ENCODE assay signal across 8 mouse cellular contexts in the genomic region with DNA sequence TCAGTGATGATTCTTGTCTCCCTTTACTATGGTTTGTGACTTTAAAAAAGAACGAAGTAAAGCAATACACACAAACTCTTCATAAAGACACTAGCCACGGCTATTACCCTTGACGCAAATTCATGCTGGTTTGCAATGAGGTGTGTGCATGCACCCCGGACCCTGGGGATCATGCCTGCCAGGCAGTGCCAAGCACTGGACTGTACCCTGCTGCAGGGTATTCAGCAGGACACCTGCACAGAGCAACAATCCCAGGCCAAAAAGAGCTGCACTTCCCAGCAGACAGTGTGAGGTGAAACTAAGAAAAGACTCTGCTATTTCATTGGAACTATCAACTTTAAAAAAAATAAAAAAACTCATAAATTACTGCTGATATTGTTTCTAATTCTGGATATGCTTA.
A peak's percentile ranks its signal among the peaks of the same experiment; 100 is the strongest.
DNase-seq lines count a peak whose midpoint lies in the region; ATAC-seq and TF ChIP-seq lines count a peak whose summit lies in the region.

No protein-coding gene starts in this region.

- H3K27ac ChIP-seq in MEL (ENCODE audit: control insufficient read depth, low read depth, low read length) = no peak overlapping the region
- H3K27ac ChIP-seq in heart, postnatal 0 days (ENCODE audit: low read depth) = no peak overlapping the region

- peak; percentile 72 for DNase-seq in heart, adult 11 months
- DNase-seq in heart, adult 8-10 months (ENCODE audit: low spot score) = no peak
- DNase-seq in MEL (ENCODE audit: low read depth, low spot score) = no peak
- DNase-seq in heart, postnatal 0 days (ENCODE audit: low spot score) = no peak
- DNase-seq in layer of hippocampus, postnatal 14 days (ENCODE audit: low spot score in 2 of 2) = no peak
- DNase-seq in right cerebral cortex, postnatal 14 days = no peak
- no peak for DNase-seq in urinary bladder, postnatal 14 days (ENCODE audit: low spot score)

- H3K4me1 ChIP-seq in MEL (ENCODE audit: control insufficient read depth in 1 of 2, insufficient read depth in 2 of 2, low read length in 2 of 2) = peaks cover 0 to 6% of the 10 kb centered on the region in 2 experiments; a peak in 1 of 4 replicates
- H3K4me1 ChIP-seq in heart, postnatal 0 days (ENCODE audit: control insufficient read depth, insufficient read depth) = no peaks in the 10 kb centered on the region

- peaks cover 0 to 2% of the 10 kb centered on the region in 2 experiments; a peak in 2 of 4 replicates for H3K27me3 ChIP-seq in MEL (ENCODE audit: control insufficient read depth in 1 of 2, insufficient read depth in 2 of 2, low read length in 2 of 2)
- H3K27me3 ChIP-seq in heart, postnatal 0 days (ENCODE audit: control insufficient read depth, insufficient read depth, low read length) = 0 out of 2 replicates have a peak, but pooled peaks cover 10% of the 10 kb centered on the region

- no peak for TF ChIP-seq POLR2A in MEL (IDR thresholded peaks at IDR 0.05; ENCODE audit: control insufficient read depth in 1 of 2, insufficient read depth in 1 of 2, low read depth in 1 of 2, low read length in 2 of 2, poor library complexity in 1 of 2)

- no peak for TF ChIP-seq EP300 in MEL (IDR thresholded peaks at IDR 0.05; ENCODE audit: low read depth in 1 of 2, low read length in 2 of 2)
- TF ChIP-seq EP300 in heart, postnatal 0 days (IDR thresholded peaks at IDR 0.05; ENCODE audit: low read depth) = no peak

- H3K36me3 ChIP-seq in MEL (ENCODE audit: control insufficient read depth in 1 of 2, insufficient read depth in 2 of 2, low read length in 2 of 2) = no peaks in the 10 kb centered on the region
- H3K36me3 ChIP-seq in heart, postnatal 0 days (replicated peaks; ENCODE audit: control insufficient read depth, insufficient read depth, low read length) = no peaks in the 10 kb centered on the region

- TF ChIP-seq CTCF in MEL (IDR thresholded peaks at IDR 0.05 in 2 of 3, conservative IDR thresholded peaks at IDR 0.05 in 1 of 3; ENCODE audit: control insufficient read depth in 1 of 3, insufficient read depth in 1 of 3, low read depth in 2 of 3, low read length in 3 of 3, poor library complexity in 1 of 3, severe bottlenecking in 1 of 3) = no peak
- TF ChIP-seq CTCF in heart, postnatal 0 days (IDR thresholded peaks at IDR 0.05; ENCODE audit: low read depth) = no peak

- WGBS in heart, postnatal 0 days = 41% methylated on average over 4 of the region's 4 CpGs

- TF ChIP-seq RAD21 in MEL (IDR thresholded peaks at IDR 0.05; ENCODE audit: low read depth, low read length) = no peak

- H3K4me2 ChIP-seq in heart, postnatal 0 days (ENCODE audit: low read depth, low read length) = peak overlapping the region; percentile 63

- no peak for ATAC-seq in heart, postnatal 0 days (ENCODE audit: insufficient read depth, low read depth)
- 0 out of 2 replicates have a peak, but pooled peaks have one; percentile 18 for ATAC-seq in megakaryocyte, adult 5-6 weeks (ENCODE audit: poor library complexity, severe bottlenecking)

- H3K4me3 ChIP-seq in MEL (ENCODE audit: control insufficient read depth in 1 of 2, insufficient read depth in 1 of 2, low read depth in 2 of 2, low read length in 2 of 2) = peak overlapping the region; percentile 80 to 81
- H3K4me3 ChIP-seq in heart, postnatal 0 days (ENCODE audit: low read depth, low read length) = peak overlapping the region; percentile 54

- H3K9ac ChIP-seq in MEL (ENCODE audit: control insufficient read depth, low read depth, low read length, poor library complexity, severe bottlenecking) = peak overlapping the region; percentile 57
- no peak overlapping the region for H3K9ac ChIP-seq in heart, postnatal 0 days (replicated peaks; ENCODE audit: low read depth, low read length)

- H3K79me2 ChIP-seq in MEL (ENCODE audit: control insufficient read depth, insufficient read depth, low read length, poor library complexity) = no peaks in the 10 kb centered on the region

- no peaks in the 10 kb centered on the region for H3K9me3 ChIP-seq in MEL (replicated peaks; ENCODE audit: insufficient read depth, low read length)
- H3K9me3 ChIP-seq in heart, postnatal 0 days (replicated peaks; ENCODE audit: control insufficient read depth, low read length) = no peaks in the 10 kb centered on the region

TF ChIP-seq in MEL, 35 proteins besides CTCF, POLR2A, EP300 and RAD21:
- TF ChIP-seq GABPA (IDR thresholded peaks at IDR 0.05; ENCODE audit: low read depth, low read length) (no peak), ZKSCAN1 (IDR thresholded peaks at IDR 0.05; ENCODE audit: low read depth, low read length) (no peak), HCFC1 (IDR thresholded peaks at IDR 0.05; ENCODE audit: low read depth, low read length) (no peak), CHD2 (IDR thresholded peaks at IDR 0.05; ENCODE audit: low read length) (no peak), NRF1 (IDR thresholded peaks at IDR 0.05; ENCODE audit: insufficient read depth, low read depth, low read length, poor library complexity, severe bottlenecking) (no peak), MXI1 (IDR thresholded peaks at IDR 0.05; ENCODE audit: low read depth, low read length) (no peak), MAZ (IDR thresholded peaks at IDR 0.05; ENCODE audit: low read depth, low read length) (no peak), GATA1 (IDR thresholded peaks at IDR 0.05; ENCODE audit: low read depth, low read length) (no peak), ZMIZ1 (IDR thresholded peaks at IDR 0.05; ENCODE audit: low read depth, low read length) (no peak), CHD1 (IDR thresholded peaks at IDR 0.05; ENCODE audit: low read depth, low read length) (no peak)
